Mouse (Mus musculus) testis, adult 2 months (tissue): ENCODE measurements around the gene Rbfox1.

Experiments used
- CTCF ChIP-seq: fragments of 200-500 bp; IDR thresholded peaks from 2 replicates; pipeline ENCODE4 v1.5.1; 2012; ENCODE audit warnings: low read depth, mild to moderate bottlenecking, inconsistent platforms, low read length, moderate library complexity; ENCODE audit not compliant: control insufficient read depth, insufficient read depth, insufficient replicate concordance
- POLR2A ChIP-seq: fragments of 200-500 bp; IDR thresholded peaks from 2 replicates; pipeline ENCODE4 v1.6.1; 2012; ENCODE audit warnings: low read depth, mild to moderate bottlenecking, inconsistent platforms, low read length, moderate library complexity; ENCODE audit not compliant: control insufficient read depth

DNA sequence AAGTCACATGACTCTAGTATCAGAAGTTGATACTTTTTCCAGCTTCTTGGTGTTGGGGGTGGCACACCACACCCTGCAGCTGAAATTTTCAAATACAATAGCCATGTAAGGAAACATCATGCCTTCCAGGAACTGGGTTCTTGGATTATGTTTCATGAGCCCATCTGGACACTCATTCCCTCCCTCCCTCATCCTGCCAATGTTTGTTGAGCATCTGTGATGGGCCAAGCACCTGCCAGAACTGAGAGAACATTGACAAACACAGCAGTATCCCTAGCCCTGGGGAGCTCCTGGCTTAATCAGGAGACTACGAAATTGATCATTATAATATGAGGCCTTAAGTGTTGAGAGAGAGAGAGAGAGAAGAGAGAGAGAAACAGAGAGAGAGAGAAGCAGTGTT is 18.2 kb upstream of the Rbfox1 start:
- no peak for TF ChIP-seq CTCF
- no peak for TF ChIP-seq POLR2A
